Mouse (Mus musculus) thymus, adult 2 months (tissue): Measurements from ENCODE around the gene Hhat.

Experiments
- CTCF ChIP-seq: fragments of 200-500 bp; IDR thresholded peaks from 2 replicates; pipeline ENCODE4 v1.5.1; 2012; ENCODE audit warnings: mild to moderate bottlenecking, control low read depth, low read length, moderate library complexity, borderline replicate concordance; ENCODE audit not compliant: control insufficient read depth, poor library complexity, insufficient read depth; ENCODE audit errors: extremely low read depth
- POLR2A ChIP-seq: fragments of 200-500 bp; IDR thresholded peaks from 2 replicates; pipeline ENCODE4 v1.6.1; 2012; ENCODE audit warnings: mild to moderate bottlenecking, low read length, control low read depth, moderate library complexity; ENCODE audit not compliant: control insufficient read depth, poor library complexity, insufficient read depth; ENCODE audit errors: extremely low read depth

- no peak for TF ChIP-seq POLR2A
- TF ChIP-seq CTCF = no peak
Observed at GRCm38 (mm10) chr1:192485030-192485429, 286.0 kb downstream of the Hhat start.
